9 mouse cellular contexts compared by ENCODE assay signal in genomic region chr7:105569512-105570496, GRCm38 (mm10). TPM values are rescaled to one million over a fixed set of nuclear protein-coding genes. Genes with fewer than 3 reads are reported as not detected.
DNase-seq lines count a peak whose midpoint lies in the region; ATAC-seq lines count a peak whose summit lies in the region.
"Had no signal": no experiment of that assay in that cellular context is flagged by ENCODE, and none has a peak within 500 bp of the region (broad histone marks: within the 10 kb centered on the region; RNA-seq: fewer than 3 reads in every experiment).

No protein-coding gene starts in this region.

- 0 out of 2 replicates have a peak overlapping the region, but pooled peaks have one; percentile 37 for H3K9ac ChIP-seq in hindbrain, embryonic 11.5 days (ENCODE audit: low read depth, low read length)
- H3K9ac ChIP-seq in neural tube, embryonic 12.5 days = 0 out of 2 replicates have a peak overlapping the region, but pooled peaks have one; percentile 1

- peak overlapping the region; percentile 76 for H3K27ac ChIP-seq in hindbrain, embryonic 11.5 days (ENCODE audit: low read depth, low read length)
- peak overlapping the region; percentile 66; the same call in 1 of the 2 replicates for H3K27ac ChIP-seq in neural tube, embryonic 12.5 days

- H3K4me2 ChIP-seq in hindbrain, embryonic 11.5 days (replicated peaks; ENCODE audit: low read depth, low read length) = peak overlapping the region; percentile 37
- peak overlapping the region; percentile 52 for H3K4me2 ChIP-seq in neural tube, embryonic 12.5 days (replicated peaks)

- no peak overlapping the region for H3K4me3 ChIP-seq in hindbrain, embryonic 11.5 days (ENCODE audit: low read depth, low read length)
- H3K4me3 ChIP-seq in neural tube, embryonic 12.5 days = 0 out of 2 replicates have a peak overlapping the region, but pooled peaks have one; percentile 7

- WGBS in hindbrain, embryonic 11.5 days = 31% methylated on average over 12 of the region's 12 CpGs
- 32% methylated on average over 12 of the region's 12 CpGs for WGBS in neural tube, embryonic 12.5 days

- no peaks in the 10 kb centered on the region for H3K9me3 ChIP-seq in hindbrain, embryonic 11.5 days (ENCODE audit: control insufficient read depth, low read length)
- H3K9me3 ChIP-seq in neural tube, embryonic 12.5 days = no peaks in the 10 kb centered on the region

- DNase-seq in kidney, postnatal 10 days = peak; percentile 25
- no peak for DNase-seq in kidney, postnatal 25 days
- peak; percentile 95 for DNase-seq in cerebellum, adult 9-11 months
- DNase-seq in hindbrain, embryonic 11.5 days (ENCODE audit: low spot score) = peak; percentile 30
- DNase-seq in right cerebral cortex, postnatal 25 days = no peak
- DNase-seq in T-cell, adult 2 months (ENCODE audit: low spot score) = no peak
- no peak for DNase-seq in heart, adult 11 months
- DNase-seq: thymus, adult 2 months had no signal

- H3K4me1 ChIP-seq in hindbrain, embryonic 11.5 days (replicated peaks; ENCODE audit: control insufficient read depth, insufficient read depth, low read length) = peaks cover 13% of the 10 kb centered on the region
- peaks cover 34% of the 10 kb centered on the region for H3K4me1 ChIP-seq in neural tube, embryonic 12.5 days

- peaks cover 12% of the 10 kb centered on the region; the same call in 1 of the 2 replicates for H3K36me3 ChIP-seq in hindbrain, embryonic 11.5 days (ENCODE audit: control insufficient read depth, insufficient read depth, low read length)
- peaks cover 55% of the 10 kb centered on the region for H3K36me3 ChIP-seq in neural tube, embryonic 12.5 days

- no peaks in the 10 kb centered on the region for H3K27me3 ChIP-seq in hindbrain, embryonic 11.5 days (ENCODE audit: control insufficient read depth, insufficient read depth, low read length)
- no peaks in the 10 kb centered on the region for H3K27me3 ChIP-seq in neural tube, embryonic 12.5 days (replicated peaks)

- ATAC-seq in hindbrain, embryonic 11.5 days (ENCODE audit: low FRiP score) = peak; percentile 46
- ATAC-seq in neural tube, embryonic 12.5 days (ENCODE audit: low FRiP score, low read depth) = peak; percentile 45

RNA-seq across cellular contexts. Expression of gene Apbb1, which starts 11.6 kb away (rescaled TPM):
- 94.6 and 112 TPM in 2 replicates for polyA plus RNA-seq in hindbrain, embryonic 11.5 days (2014; fragmentation: Nextera tagmentation; extraction: Ambion mirVana)
- polyA plus RNA-seq in neural tube, embryonic 12.5 days (2016; fragmentation: Nextera tagmentation; extraction: Ambion mirVana) = 185 TPM in 2 replicates

RNA-seq across cellular contexts. Expression of gene Smpd1, which starts 15.6 kb away (rescaled TPM):
- polyA plus RNA-seq in hindbrain, embryonic 11.5 days (2014; fragmentation: Nextera tagmentation; extraction: Ambion mirVana) = 51.2 and 52.5 TPM in 2 replicates
- polyA plus RNA-seq in neural tube, embryonic 12.5 days (2016; fragmentation: Nextera tagmentation; extraction: Ambion mirVana) = 53.8 and 56.6 TPM in 2 replicates

RNA-seq across cellular contexts. Expression of gene Hpx, which starts 30.1 kb away (rescaled TPM):
- not detected in 2 replicates for polyA plus RNA-seq in hindbrain, embryonic 11.5 days (2014; fragmentation: Nextera tagmentation; extraction: Ambion mirVana)
- 0.23 and 0.38 TPM in 2 replicates for polyA plus RNA-seq in neural tube, embryonic 12.5 days (2016; fragmentation: Nextera tagmentation; extraction: Ambion mirVana)

Comparison
In these comparisons a context has a peak if more than half of its experiments do, and no peak if none do; other contexts are left out.
1. DNase-seq: peak in kidney, postnatal 10 days (single experiment), cerebellum, adult 9-11 months (single experiment) and hindbrain, embryonic 11.5 days (single experiment); none in kidney, postnatal 25 days (0 of 2), right cerebral cortex, postnatal 25 days (single experiment), T-cell, adult 2 months (single experiment) and heart, adult 11 months (single experiment).